Mouse (Mus musculus): ENCODE data around the gene Pnn.

GRCm38 (mm10) chr12:59068791-59069190 lies 2.1 kb downstream of the Pnn start:
- TF ChIP-seq CTCF (IDR thresholded peaks at IDR 0.05; ENCODE audit: low read depth, low read length) (no peak), POLR2A (IDR thresholded peaks at IDR 0.05; ENCODE audit: borderline replicate concordance, low read depth, low read length) (no peak)

Data from bone marrow macrophage, adult 2 months (primary cell).